Mouse (Mus musculus): ENCODE measurements around the gene Cntln. TPM values are rescaled to one million over a fixed set of nuclear protein-coding genes. Genes with fewer than 3 reads are reported as not detected.

The Cntln gene
- polyA plus RNA-seq, 1 experiment from 2014 or later, result 11.2 TPM

DNA sequence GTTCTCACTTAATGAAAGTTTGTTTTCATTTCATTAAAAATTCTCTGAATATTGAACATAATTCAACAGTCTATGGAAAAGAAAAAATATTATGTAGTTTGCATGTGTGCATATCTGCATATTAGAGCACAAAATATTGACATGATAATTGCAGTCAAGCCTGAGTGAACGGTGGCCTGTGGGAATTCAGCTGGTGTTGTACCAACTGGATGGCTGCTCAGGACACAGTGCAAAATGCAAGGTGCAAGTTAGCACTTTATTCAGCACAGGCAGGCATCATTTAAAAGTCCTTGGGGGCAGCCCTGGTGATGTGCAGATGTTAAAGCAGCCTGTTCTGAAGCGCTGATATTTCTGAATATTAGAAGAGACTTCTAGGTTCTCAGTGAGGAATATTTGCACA lies 58.5 kb downstream of the Cntln start:
- WGBS, result 58% methylated on average over 2 of the region's 2 CpGs
- no peaks in the 10 kb centered on the region for H3K27me3 ChIP-seq
- peaks cover 4% of the 10 kb centered on the region; the same call in 1 of the 2 replicates for H3K4me1 ChIP-seq
- H3K36me3 ChIP-seq, result no peaks in the 10 kb centered on the region
- H3K9me3 ChIP-seq (replicated peaks), result no peaks in the 10 kb centered on the region
- ATAC-seq (ENCODE audit: low FRiP score), result peak; percentile 50; the same call in 1 of the 2 replicates
- H3K27ac ChIP-seq, result no peak overlapping the region
- no peak overlapping the region for H3K9ac ChIP-seq
- no peak overlapping the region for H3K4me2 ChIP-seq (replicated peaks)
- H3K4me3 ChIP-seq, result no peak overlapping the region

GRCm38 (mm10) chr4:84944100-84944499 lies 60.0 kb downstream of the Cntln start:
- no peak overlapping the region for H3K27ac ChIP-seq
- peaks cover 4% of the 10 kb centered on the region; the same call in 1 of the 2 replicates for H3K4me1 ChIP-seq
- no peaks in the 10 kb centered on the region for H3K36me3 ChIP-seq
- WGBS, result 70% methylated on average over 4 of the region's 4 CpGs
- H3K4me3 ChIP-seq, result no peak overlapping the region
- no peaks in the 10 kb centered on the region for H3K9me3 ChIP-seq (replicated peaks)
- ATAC-seq (ENCODE audit: low FRiP score), result no peak
- no peak overlapping the region for H3K9ac ChIP-seq
- H3K27me3 ChIP-seq, result no peaks in the 10 kb centered on the region
- no peak overlapping the region for H3K4me2 ChIP-seq (replicated peaks)

- Histone ChIP-seq H3K4me1 (peaks cover 4% of the 10 kb centered on the region; the same call in 1 of the 2 replicates), H3K9me3 (replicated peaks) (no peaks in the 10 kb centered on the region), H3K9ac (no peak overlapping the region), H3K4me3 (no peak overlapping the region), H3K36me3 (no peaks in the 10 kb centered on the region), H3K27me3 (no peaks in the 10 kb centered on the region), H3K4me2 (replicated peaks) (no peak overlapping the region), H3K27ac (no peak overlapping the region)
- WGBS, result 88% methylated on average over 3 of the region's 3 CpGs
- no peak for ATAC-seq (ENCODE audit: low FRiP score)
These were observed 62.3 kb downstream of the Cntln start for GRCm38 (mm10) chr4:84946450-84946849.

- Histone ChIP-seq H3K27ac (no peak overlapping the region), H3K9ac (no peak overlapping the region), H3K4me1 (no peaks in the 10 kb centered on the region), H3K27me3 (no peaks in the 10 kb centered on the region), H3K4me3 (no peak overlapping the region), H3K36me3 (no peaks in the 10 kb centered on the region), H3K9me3 (replicated peaks) (no peaks in the 10 kb centered on the region), H3K4me2 (replicated peaks) (no peak overlapping the region)
- ATAC-seq (ENCODE audit: low FRiP score), result no peak
- 90% methylated on average over 7 of the region's 7 CpGs for WGBS
These were observed 93.0 kb downstream of the Cntln start for GRCm38 (mm10) chr4:84976875-84977646.

- Histone ChIP-seq H3K9ac (no peak overlapping the region), H3K9me3 (replicated peaks) (no peaks in the 10 kb centered on the region), H3K36me3 (no peaks in the 10 kb centered on the region), H3K27me3 (no peaks in the 10 kb centered on the region), H3K4me1 (no peaks in the 10 kb centered on the region), H3K4me3 (no peak overlapping the region), H3K27ac (no peak overlapping the region), H3K4me2 (replicated peaks) (no peak overlapping the region)
- WGBS, result 64% methylated on average over 10 of the region's 10 CpGs
- ATAC-seq (ENCODE audit: low FRiP score), result no peak
These were observed 111.6 kb downstream of the Cntln start for GRCm38 (mm10) chr4:84995520-84996348.

- no peak overlapping the region for H3K9ac ChIP-seq
- no peak overlapping the region for H3K4me3 ChIP-seq
- H3K4me2 ChIP-seq (replicated peaks), result no peak overlapping the region
- no peaks in the 10 kb centered on the region for H3K27me3 ChIP-seq
- 75% methylated on average over 6 of the region's 6 CpGs for WGBS
- no peaks in the 10 kb centered on the region for H3K4me1 ChIP-seq
- no peak overlapping the region for H3K27ac ChIP-seq
- no peak for ATAC-seq (ENCODE audit: low FRiP score)
- no peaks in the 10 kb centered on the region for H3K9me3 ChIP-seq (replicated peaks)
- H3K36me3 ChIP-seq, result no peaks in the 10 kb centered on the region
These were observed 121.5 kb downstream of the Cntln start for GRCm38 (mm10) chr4:85005581-85005980.

DNA sequence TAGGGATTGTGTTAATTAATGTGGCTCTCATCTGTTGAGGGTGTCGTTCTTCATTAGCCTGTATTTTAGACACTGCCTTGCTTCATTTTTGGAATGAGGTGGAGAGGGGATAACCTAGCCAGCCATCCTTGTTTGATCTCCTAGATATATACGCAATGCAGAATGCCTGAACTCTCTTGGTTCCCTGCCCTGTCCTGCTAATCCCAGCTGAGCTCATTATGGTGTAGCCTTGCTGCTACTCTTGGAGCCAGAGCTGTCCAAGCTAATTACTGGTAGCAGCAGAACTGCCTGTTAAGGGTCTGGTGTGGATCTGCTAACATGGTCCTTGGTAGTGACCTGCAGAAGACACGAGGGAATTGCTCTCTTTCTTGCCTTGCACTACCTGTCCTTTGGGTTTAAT lies 122.7 kb downstream of the Cntln start:
- no peak for ATAC-seq (ENCODE audit: low FRiP score)
- 80% methylated on average over 3 of the region's 3 CpGs for WGBS
- no peak overlapping the region for H3K4me3 ChIP-seq
- no peak overlapping the region for H3K9ac ChIP-seq
- no peak overlapping the region for H3K4me2 ChIP-seq (replicated peaks)
- H3K36me3 ChIP-seq, result no peaks in the 10 kb centered on the region
- no peaks in the 10 kb centered on the region for H3K27me3 ChIP-seq
- no peaks in the 10 kb centered on the region for H3K9me3 ChIP-seq (replicated peaks)
- no peak overlapping the region for H3K27ac ChIP-seq
- no peaks in the 10 kb centered on the region for H3K4me1 ChIP-seq

GRCm38 (mm10) chr4:85010846-85011245 lies 126.7 kb downstream of the Cntln start:
- H3K36me3 ChIP-seq, result no peaks in the 10 kb centered on the region
- ATAC-seq (ENCODE audit: low FRiP score), result no peak
- H3K4me3 ChIP-seq, result no peak overlapping the region
- no peak overlapping the region for H3K4me2 ChIP-seq (replicated peaks)
- H3K27me3 ChIP-seq, result no peaks in the 10 kb centered on the region
- no peaks in the 10 kb centered on the region for H3K9me3 ChIP-seq (replicated peaks)
- H3K4me1 ChIP-seq, result no peaks in the 10 kb centered on the region
- H3K9ac ChIP-seq, result no peak overlapping the region
- H3K27ac ChIP-seq, result no peak overlapping the region

DNA sequence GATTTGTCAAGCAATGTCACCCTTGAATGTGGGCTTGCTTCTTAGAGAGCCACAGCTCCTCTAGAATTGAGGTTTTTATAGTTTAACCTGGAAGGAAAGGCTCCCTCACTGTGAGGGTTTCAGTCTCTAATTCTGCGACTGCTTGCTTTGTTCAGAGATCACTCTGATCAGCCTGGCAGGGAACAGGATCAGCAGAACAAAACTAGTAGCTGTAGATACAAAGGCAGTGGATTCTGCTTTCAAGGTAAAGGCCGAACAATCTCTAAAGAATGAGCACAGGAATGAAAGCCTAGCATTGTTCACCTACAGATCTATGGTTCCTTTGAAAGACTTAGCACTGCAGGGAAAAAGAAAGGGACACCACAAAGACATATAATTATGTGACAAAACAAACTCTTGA lies 161.6 kb downstream of the Cntln start:
- Histone ChIP-seq H3K36me3 (no peaks in the 10 kb centered on the region), H3K4me3 (no peak overlapping the region), H3K9ac (no peak overlapping the region), H3K27me3 (no peaks in the 10 kb centered on the region), H3K4me2 (replicated peaks) (no peak overlapping the region), H3K27ac (no peak overlapping the region), H3K9me3 (replicated peaks) (no peaks in the 10 kb centered on the region), H3K4me1 (no peaks in the 10 kb centered on the region)
- no peak for ATAC-seq (ENCODE audit: low FRiP score)
- 28% methylated on average over 2 of the region's 2 CpGs for WGBS

DNA sequence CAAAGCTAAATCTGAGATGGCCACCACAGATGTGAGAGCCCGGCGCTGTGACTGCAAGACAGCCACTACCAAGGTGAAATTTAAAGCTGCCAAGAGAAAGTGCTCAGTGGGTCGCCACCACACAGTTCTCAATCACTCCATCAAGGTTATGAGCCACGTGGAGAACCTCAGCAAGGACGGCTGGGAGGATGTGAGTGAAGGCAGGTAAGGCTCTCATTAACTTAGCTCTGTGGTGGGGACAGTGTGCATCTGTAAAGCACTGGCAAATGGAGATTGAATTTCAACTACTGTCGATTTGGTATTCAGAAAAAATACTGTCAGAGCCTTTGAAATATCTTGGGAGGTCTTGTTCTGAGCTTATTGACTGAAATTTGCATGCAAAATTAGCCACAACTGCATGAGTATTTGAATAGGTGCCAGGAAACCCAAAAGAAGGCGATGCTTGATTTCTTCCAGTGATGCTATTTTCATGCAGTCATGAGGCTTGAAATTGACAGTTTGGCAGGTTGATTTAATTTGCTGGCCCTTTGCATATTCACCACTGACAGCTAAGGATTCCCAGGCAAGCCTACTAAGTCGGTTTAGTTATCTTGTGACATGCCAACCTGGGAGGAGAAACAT lies 165.9 kb downstream of the Cntln start:
- no peaks in the 10 kb centered on the region for H3K9me3 ChIP-seq (replicated peaks)
- no peak overlapping the region for H3K9ac ChIP-seq
- WGBS, result 68% methylated on average over 8 of the region's 8 CpGs
- no peaks in the 10 kb centered on the region for H3K4me1 ChIP-seq
- no peaks in the 10 kb centered on the region for H3K36me3 ChIP-seq
- no peaks in the 10 kb centered on the region for H3K27me3 ChIP-seq
- H3K4me2 ChIP-seq (replicated peaks), result no peak overlapping the region
- no peak overlapping the region for H3K4me3 ChIP-seq
- no peak for ATAC-seq (ENCODE audit: low FRiP score)
- no peak overlapping the region for H3K27ac ChIP-seq

GRCm38 (mm10) chr4:85054616-85055015 lies 170.5 kb downstream of the Cntln start:
- Histone ChIP-seq H3K9ac (no peak overlapping the region), H3K4me3 (no peak overlapping the region), H3K4me1 (no peaks in the 10 kb centered on the region), H3K27me3 (no peaks in the 10 kb centered on the region), H3K27ac (no peak overlapping the region), H3K4me2 (replicated peaks) (no peak overlapping the region), H3K36me3 (no peaks in the 10 kb centered on the region), H3K9me3 (replicated peaks) (no peaks in the 10 kb centered on the region)
- no peak for ATAC-seq (ENCODE audit: low FRiP score)
- 74% methylated on average over 1 of the region's 1 CpGs for whole genome bisulfite sequencing

- no peak for ATAC-seq (ENCODE audit: low FRiP score)
- no peaks in the 10 kb centered on the region for H3K27me3 ChIP-seq
- H3K36me3 ChIP-seq, result no peaks in the 10 kb centered on the region
- H3K4me2 ChIP-seq (replicated peaks), result no peak overlapping the region
- WGBS, result 89% methylated on average over 2 of the region's 2 CpGs
- no peaks in the 10 kb centered on the region for H3K4me1 ChIP-seq
- no peak overlapping the region for H3K9ac ChIP-seq
- H3K9me3 ChIP-seq (replicated peaks), result no peaks in the 10 kb centered on the region
- no peak overlapping the region for H3K27ac ChIP-seq
- no peak overlapping the region for H3K4me3 ChIP-seq
These were observed 175.5 kb downstream of the Cntln start for GRCm38 (mm10) chr4:85059598-85059997.
